Mouse (Mus musculus) embryonic fibroblast, embryonic 13.5 days (primary cell): ENCODE data around the gene Spata31d1d.

Source experiments
- CTCF ChIP-seq: IDR thresholded peaks from 2 replicates; pipeline ENCODE4 v1.5.1; 2011; ENCODE audit warnings: mild to moderate bottlenecking, control low read depth, low read length, moderate library complexity, borderline replicate concordance; ENCODE audit not compliant: insufficient read depth
- POLR2A ChIP-seq: IDR thresholded peaks from 2 replicates; pipeline ENCODE4 v1.6.1; 2011; ENCODE audit warnings: low read depth, mild to moderate bottlenecking, control low read depth, low read length, moderate library complexity

DNA sequence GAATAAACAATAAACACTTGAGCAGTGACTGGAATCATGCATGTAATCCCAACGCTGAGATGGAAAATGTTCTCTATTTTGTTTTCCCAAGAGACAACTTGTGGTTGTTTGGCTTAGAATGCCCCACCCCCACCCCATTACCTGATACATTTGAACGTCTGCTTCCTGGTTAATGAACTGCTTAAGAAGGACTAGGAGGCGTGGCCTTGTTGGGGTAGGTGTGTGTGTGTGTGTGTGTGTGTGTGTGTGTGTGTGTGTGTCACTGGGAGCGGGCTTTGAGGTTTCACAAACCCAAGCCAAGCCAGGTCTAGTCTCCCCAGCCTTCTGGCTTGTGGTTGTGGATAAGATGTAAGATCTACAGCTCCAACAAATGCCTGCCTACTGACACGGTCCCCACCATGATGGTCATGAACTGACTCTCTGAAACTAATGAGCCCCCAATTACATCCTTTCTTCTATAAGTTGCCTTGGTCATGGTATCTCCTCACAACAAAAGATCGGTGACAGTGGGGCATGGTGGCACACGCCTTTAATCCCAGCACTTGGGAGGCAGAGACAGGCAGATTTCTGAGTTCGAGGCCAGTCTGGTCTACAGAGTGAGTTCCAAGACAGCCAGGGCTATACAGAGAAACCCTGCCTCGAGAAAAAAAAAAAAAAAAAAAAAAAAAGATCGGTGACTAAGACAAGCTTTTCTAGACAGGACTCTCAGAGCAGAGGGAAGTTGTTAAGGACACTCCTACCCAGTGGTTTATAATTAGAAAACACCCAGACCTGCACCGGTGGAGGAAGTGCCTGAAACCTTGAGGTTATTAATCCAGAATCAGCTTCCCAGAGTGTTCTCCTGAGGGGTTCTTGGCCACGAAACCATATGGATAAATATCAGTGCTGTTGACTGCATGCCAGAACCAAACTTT, 55.0 kb downstream of the Spata31d1d start:
- TF ChIP-seq POLR2A (no peak), CTCF (no peak)
